Mouse (Mus musculus) urinary bladder, postnatal 4 days (tissue): ENCODE measurements at regions not wholly inside any gene's neighbourhood (a gene's known extent, or its start where the extent isn't known, plus 50 kb on each side); places are given as distances from the start of the nearest gene placed in this dataset.
"Not testable (repeated sequence)": the region's sequence is repeated elsewhere in the genome, so short reads cannot be mapped to it uniquely, and the experiment has no call there.

Experiments used
- DNase-seq, 2 experiments: peaks; one replicate each; pipeline ENCODE4 v3.0.0; 2021 to 2022; ENCODE audit warnings: low spot score in 2 of 2

- DNase-seq = no peak
Measured at GRCm38 (mm10) chr5:132969376-132969775, 426.2 kb upstream of the Auts2 start.

- no peak for DNase-seq
Measured at GRCm38 (mm10) chr5:132959901-132960300, 416.8 kb upstream of the Auts2 start.

- no peak for DNase-seq
Measured at GRCm38 (mm10) chr5:132956184-132956583, 413.0 kb upstream of the Auts2 start.

- no peak for DNase-seq
Measured at GRCm38 (mm10) chr5:132955051-132955450, 411.9 kb upstream of the Auts2 start.

GRCm38 (mm10) chr5:132933439-132933980, 390.4 kb upstream of the Auts2 start:
- no peak for DNase-seq

DNA sequence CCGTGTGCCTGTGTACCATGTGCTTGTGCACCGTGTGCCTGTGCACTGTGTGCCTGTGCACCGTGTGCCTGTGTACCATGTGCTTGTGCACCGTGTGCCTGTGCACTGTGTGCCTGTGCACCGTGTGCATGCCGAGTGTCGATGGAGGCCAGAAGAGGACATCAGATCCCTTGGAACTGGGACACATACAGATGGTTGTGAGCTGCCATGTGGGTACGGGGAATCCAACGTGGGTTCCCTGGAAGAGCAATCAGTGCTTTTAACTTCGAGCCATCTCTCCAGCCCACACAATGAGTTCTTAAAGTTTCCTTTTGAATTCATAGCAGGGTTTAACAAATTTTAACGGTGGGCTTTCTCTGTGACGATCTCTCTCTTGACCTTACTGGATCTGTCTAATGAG, 386.8 kb upstream of the Auts2 start:
- not testable (repeated sequence) for DNase-seq

- DNase-seq = peak in 1 of 2 experiments; percentile 21
Measured at GRCm38 (mm10) chr5:132923365-132923764, 380.2 kb upstream of the Auts2 start.

DNA sequence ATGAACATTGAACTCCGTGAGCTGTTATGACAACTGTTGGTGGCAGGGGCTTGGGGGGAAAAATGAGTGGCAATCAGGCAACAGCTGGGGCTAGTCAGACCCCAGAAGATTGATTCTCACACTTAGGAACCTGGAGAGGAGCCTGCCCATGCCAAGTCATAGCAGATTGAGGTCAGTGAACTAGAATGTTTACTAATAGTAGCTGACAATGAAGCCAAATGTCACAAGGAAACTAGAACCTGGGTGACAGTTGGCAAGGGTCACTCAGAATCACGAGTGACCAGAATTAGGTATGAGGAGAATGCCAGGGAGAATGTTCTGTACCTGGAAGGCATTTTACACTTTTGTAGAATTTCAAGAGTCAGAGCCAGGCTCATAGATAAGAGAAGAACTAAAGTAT, 365.9 kb upstream of the Auts2 start:
- no peak for DNase-seq

DNA sequence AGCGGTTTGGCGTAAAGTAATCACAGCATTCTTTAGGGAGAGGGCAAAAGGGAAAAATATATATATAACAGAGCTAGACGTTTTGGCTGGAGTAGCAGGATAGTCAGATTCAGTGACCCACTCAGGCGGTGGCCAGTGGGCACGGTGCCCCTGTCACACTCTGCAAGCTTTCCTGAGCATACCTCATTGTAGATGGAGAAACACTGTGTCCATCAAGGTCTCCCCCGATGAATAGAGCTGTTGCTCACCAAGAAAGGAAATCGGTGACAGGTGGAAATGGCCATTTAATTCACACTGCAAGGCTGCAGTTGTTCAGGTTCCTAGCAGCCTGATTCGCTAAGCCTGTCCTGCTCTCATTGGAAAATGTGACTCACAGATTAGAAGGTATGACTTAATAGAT, 365.1 kb upstream of the Auts2 start:
- no peak for DNase-seq

DNA sequence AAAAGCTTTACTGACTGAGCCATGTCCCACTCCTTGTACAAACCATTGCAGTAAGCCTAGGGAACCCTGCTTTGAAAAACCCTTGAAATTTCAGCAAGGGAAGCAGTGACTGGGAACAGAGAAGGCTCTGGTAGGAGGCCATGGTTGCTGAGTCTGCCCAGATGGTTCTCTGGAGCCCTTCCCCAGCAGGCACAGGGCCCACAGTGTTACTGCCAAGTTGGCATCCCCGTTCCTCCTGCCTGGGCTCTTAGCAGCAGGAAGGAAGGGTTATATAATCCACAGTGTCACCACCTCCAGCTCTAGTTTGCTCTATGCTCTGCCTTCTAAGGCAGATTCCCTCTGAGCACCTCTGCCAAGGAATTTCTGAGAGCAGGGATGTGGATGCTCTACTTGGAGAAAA, 349.4 kb upstream of the Auts2 start:
- DNase-seq = no peak

DNA sequence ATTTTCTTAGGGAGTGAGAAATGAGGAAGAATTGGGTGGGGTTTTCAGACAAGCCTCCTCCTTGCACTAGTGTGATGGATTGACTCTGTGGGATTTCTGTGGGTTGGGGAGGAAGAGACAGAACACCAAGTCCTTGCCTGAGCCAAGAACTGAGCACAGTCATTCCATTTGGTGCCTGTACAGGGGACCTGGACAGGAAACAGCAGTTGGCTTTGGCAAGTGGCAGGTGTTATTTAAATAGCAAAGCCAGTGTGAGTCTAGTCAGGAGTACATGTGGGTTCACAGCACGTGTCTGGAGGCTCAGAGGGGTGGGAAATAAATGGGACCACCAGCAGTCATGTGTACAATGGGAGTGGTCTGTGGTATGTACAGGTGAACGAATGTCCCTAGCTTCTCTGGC, 341.0 kb upstream of the Auts2 start:
- no peak for DNase-seq

DNA sequence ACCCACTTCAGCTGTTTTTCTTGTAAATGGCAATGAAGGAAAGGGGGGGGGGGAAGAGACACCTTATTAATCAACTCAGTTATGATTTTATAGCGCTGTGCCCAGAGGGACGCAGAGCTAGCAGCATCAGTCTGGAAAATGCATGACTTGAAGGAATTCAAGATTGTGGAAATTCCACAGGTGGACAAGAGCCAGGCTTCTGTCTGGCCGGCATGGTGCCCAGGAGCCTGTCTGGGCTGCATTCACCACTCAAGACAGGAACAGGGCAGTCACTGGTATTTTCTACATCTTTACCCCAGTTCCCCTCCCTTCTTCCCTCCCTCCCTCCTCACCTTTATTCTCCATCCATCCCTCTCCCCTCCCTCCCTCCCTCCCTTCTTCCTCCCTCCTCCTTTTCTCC, 339.1 kb upstream of the Auts2 start:
- DNase-seq = no peak

- no peak for DNase-seq
Measured at GRCm38 (mm10) chr5:132881170-132881569, 338.0 kb upstream of the Auts2 start.

- DNase-seq = no peak
Measured at GRCm38 (mm10) chr5:132876336-132876840, 333.2 kb upstream of the Auts2 start.

DNA sequence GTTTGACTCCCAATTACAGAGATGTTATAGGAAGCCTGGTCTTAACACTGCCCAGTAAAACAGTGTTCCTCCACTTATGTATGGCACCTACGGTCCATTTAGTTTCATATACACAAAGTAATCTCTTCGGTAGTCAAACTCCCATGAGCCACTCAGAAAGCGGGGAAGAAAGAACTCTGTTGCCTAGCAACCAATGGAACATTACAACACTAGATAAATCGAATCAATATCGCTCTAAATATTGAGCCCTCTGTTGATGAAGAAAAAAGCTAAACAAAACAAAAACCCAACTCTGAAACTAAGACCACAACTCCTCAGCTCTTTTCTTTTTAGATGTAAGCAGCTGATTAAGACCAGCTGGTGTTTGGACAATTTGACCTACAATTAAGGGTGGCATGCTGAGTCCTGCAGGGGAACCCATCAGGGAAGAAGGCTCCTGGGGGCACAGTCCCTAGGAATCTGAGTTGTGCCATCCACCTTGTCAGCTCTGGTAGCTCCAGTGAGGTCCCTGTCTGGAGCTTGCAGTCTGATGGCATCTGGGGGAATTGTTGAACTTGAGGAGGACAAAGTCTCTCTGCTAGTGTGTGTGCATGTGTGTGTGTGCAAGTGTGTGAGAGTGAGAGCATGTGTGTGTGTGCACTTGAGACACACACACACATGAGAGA, 315.8 kb upstream of the Auts2 start:
- no peak for DNase-seq

- no peak for DNase-seq
Measured at GRCm38 (mm10) chr5:132855619-132856510, 312.7 kb upstream of the Auts2 start.

- no peak for DNase-seq
Measured at GRCm38 (mm10) chr5:132850770-132851169, 307.6 kb upstream of the Auts2 start.

- no peak for DNase-seq
Measured at GRCm38 (mm10) chr5:132848086-132848485, 304.9 kb upstream of the Auts2 start.

DNA sequence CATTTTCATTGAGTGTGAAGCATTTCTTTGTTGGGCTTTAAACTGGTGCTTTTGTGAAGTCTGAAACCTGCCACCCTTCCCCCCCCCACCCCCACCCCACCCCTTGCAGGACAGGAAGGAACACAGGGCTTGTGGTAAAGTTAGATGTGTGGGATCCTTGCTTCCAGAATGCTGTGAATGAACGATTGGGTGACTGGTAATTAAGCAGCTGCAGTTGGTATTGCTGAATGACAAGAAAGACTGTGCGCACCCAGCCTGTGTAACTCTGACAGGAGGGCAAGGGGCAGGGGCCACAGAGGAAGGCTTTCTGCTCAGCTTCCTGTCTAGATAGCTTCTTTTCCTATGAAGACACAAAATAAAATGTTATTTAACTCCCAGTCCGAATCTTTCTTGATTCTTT, 300.1 kb upstream of the Auts2 start:
- DNase-seq = no peak

GRCm38 (mm10) chr5:132841794-132842193, 298.6 kb upstream of the Auts2 start:
- no peak for DNase-seq

DNA sequence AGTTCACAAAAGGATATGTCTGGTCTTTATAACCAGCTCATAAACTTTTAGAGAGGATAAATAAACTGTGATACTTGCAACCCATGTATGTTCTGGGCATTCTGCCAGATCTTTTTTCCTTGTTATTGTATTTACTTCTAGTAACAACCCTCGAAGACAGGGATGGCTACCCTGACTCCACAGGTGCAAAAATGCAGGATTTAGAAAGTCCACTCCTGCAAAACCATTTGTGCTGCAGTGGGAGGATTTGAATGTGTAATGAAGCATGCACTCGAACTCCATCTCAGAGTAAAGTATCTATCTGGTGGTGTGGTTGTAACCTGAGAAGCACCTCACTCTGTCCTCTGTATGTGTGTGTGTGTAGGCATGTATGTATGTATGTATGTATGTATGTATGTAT, 294.3 kb upstream of the Auts2 start:
- DNase-seq = no peak

GRCm38 (mm10) chr5:132828993-132829392, 285.8 kb upstream of the Auts2 start:
- DNase-seq = no peak
